Mouse (Mus musculus) C2C12 (cell line): Measurements from ENCODE around the gene Aatf.

Source experiments
- CEBPB ChIP-seq: IDR thresholded peaks from one replicate; pipeline ENCODE4 v1.6.1; 2011; ENCODE audit warnings: low read depth, mild to moderate bottlenecking, control low read depth, moderate library complexity
- CTCF ChIP-seq: IDR thresholded peaks from one replicate; pipeline ENCODE4 v1.5.1; 2011; ENCODE audit not compliant: control insufficient read depth, insufficient read depth, insufficient read length
- MAX ChIP-seq: IDR thresholded peaks from one replicate; pipeline ENCODE4 v1.6.1; 2011; ENCODE audit warnings: mild to moderate bottlenecking, control low read depth

GRCm38 (mm10) chr11:84440402-84440801 lies 72.9 kb downstream of the Aatf start:
- TF ChIP-seq CTCF (no peak), MAX (no peak), CEBPB (no peak)
